Mouse (Mus musculus) lung, postnatal 36 days (tissue): Measurements from ENCODE around the gene Bptf.
"Not testable (repeated sequence)": the region's sequence is repeated elsewhere in the genome, so short reads cannot be mapped to it uniquely, and the experiment has no call there.

Source experiments
- DNase-seq: peaks from one replicate; pipeline ENCODE4 v3.0.0; 2022; ENCODE audit warnings: mixed read lengths

Gene Bptf

DNA sequence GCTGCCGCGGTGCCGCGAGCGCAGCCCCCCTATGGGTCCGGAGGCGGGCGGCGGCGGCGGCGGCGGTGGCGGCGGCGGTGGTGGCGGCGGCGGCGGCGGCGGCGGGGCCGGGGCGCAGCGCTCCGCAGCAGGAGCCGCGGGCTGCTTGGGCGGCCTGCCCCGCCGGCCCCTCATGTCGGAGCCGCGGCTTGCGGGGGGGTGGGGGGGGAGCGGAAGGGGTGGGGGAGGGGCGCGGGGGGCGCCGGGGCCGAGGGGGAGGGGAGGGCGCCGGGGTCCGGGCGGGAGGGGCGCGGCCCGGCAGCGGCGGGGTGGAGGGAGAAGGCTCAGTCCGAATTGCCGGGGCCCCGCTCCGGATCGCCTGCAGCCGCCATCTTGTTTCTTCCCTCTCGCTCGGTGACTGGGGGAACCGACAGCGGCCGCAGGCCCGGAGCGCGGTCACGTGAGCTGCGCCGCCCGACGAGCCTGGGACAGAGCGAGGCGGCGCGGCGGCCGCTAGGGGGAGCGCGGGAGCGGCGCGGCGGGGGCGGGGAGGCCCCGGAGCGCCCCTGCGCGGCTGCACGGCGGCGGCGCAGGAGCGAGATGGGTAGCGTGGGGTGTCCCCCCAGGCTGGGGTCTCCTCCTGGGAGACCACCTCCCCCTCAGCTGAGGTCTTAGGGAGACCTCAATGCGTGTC lies at the start of gene Bptf:
Gene Bptf, minus strand, starts transcription at position 379 of the 673 bp plus-strand sequence.
- peak; percentile 92 for DNase-seq

DNA sequence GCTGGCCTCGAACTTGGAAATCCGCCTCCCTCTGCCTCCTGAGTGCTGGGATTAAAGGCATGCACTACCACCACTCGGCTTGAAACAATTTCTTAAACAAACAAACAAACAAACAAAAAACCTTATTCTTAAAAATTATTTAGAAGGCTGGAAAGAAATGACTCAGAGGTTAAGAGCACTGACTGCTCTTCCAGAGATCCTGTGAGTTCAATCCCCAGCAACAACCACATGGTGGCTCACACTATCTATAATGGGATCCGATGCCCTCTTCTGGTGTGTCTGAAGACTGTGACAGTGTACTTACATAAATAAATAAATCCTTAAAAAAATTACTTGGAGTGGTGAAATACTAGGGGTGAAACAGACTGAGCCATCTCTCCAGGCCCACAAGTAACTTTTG lies 29.3 kb upstream of the Bptf start:
- no peak for DNase-seq

DNA sequence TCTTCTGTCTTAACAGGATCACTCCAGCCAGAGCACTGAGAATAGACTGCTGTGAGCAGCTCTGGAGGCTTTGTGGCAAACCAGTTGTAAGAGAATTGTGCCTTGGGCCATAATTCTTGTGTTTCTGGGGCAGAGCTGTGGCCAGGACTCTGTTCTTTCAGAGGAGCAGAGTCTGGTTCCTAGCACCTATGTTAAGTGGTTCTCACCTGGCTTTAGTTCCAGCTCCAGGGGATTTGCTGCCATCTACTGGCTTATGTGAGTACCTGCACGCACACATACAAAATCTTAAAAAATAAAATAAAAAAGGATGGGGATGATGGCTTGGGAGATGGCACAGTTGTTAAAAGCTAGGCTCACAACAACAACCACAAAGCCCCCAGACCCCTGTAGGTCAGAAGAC lies 27.1 kb upstream of the Bptf start:
- DNase-seq = no peak

DNA sequence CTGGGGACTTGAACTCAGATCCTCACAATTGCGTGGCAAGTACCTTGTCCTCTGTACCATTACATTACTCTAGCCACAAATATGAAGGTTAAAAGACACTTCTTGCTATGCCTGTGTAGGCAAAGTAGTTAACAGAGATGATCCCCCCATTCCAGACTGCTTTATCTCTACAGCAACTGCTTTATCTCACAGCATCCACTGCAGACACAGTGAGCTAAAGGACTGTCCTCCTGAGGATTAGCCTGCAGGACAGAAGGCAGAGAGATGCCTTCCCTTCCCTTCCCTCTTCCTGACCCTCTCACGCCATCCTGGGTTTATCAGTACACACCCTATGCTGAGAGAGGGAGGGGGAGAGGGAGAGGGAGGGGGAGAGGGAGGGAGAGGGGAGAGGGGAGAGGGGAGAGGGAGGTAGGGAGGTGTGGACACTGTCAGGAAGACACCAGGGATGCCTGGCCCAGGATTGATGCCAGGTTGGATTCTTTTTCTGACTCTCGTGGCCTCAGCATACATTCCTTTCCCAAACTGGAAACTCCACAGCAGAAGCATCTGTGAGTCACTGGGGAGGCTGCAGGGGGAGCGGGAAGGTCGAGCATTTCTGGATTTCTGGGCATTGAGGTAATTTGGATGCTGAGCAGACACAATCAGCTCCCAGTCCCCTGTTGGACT lies 25.2 kb upstream of the Bptf start:
- peak; percentile 9 for DNase-seq

DNA sequence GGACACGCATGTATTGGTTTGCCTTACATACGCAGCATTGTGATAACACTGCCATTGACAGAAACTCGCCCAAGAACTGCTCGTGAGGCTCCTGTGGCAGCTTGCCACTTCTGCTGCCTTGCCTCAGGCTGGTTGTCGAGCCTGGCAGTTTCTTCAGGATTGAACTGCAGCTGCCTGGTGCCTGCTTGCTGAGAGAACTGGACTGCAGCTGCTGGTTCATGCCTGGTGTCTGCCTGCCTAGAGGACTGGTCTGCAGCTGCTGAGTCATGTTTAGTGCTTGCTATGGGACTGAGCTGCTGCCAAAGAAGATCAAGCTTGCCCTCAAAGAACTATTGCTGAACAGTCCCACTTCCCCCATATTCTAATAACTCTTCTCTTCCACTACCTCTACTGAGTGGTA lies 23.4 kb upstream of the Bptf start:
- DNase-seq = no peak

DNA sequence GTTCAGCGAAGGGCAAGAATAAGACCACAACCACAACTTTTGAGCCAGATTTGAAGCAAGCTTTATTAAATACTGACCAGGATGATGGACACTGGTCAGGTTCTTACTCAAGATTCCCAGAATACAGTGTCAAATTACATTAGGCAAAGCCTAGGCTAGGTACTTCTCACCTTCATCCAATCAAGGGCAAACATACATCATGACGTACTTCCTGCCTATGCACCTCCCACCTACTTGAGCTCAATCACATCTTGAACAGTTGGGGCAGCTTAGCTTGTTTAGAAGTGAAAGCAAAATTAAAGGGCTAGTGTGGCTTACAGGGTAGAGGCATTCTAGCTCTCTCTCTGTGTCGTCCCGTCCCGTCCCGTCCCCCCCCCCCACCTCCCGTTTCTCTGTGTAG lies 22.5 kb upstream of the Bptf start:
- peak; percentile 10 for DNase-seq

DNA sequence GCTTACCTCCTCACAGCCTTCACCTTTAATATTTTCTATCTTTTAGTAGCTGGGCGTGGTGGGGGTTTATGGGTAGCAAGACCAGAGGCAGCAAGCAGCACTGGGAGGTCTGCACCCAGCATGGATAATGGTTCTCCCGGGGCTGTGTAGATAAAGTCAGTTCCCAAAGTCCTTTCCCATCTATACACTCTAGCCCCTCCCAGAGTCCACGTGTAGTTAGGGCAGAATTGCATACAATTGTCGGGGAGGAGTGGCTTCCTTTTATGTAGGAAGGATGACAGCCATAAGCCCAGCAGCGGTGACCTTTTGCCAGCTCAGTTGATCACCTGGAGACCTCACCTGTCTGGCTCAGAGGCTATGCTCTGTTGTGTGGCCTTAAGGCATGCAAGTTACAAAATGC lies 21.7 kb upstream of the Bptf start:
- DNase-seq = no peak

DNA sequence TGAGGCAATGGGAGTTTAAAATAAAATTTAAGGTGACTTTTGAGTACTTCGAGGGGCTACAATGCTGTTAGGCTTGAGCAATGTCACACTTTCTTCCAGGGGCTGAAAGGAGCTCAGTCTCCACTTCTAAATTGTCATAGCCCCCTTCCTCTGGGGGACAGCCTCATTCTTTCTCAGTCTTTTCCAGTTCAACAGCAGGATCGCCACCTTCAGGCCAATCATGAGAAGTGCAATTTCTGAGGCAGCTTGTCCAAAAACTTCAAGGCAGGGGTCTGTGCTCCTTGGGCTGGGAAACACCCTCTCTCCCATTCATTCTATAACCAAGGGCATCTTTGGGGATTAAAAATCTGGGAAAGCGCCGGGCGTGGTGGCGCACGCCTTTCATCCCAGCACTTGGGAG lies 19.9 kb upstream of the Bptf start:
- peak; percentile 33 for DNase-seq

DNA sequence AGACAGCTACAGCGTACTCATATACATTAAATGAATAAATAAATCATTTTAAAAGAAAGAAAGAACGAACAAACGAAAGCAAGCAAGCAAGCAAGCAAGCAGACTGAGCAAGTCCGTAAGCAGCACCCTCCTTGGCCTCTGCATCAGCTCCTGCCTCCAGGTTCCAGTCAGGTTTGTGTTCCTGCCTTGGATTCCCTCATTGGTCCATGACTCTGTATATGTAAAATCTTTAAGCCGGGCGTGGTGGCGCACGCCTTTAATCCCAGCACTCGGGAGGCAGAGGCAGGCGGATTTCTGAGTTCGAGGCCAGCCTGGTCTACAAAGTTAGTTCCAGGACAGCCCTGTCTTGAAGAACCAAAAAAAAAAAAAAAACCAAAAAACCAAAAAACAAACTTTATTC lies 12.0 kb upstream of the Bptf start:
- DNase-seq = not testable (repeated sequence)

DNA sequence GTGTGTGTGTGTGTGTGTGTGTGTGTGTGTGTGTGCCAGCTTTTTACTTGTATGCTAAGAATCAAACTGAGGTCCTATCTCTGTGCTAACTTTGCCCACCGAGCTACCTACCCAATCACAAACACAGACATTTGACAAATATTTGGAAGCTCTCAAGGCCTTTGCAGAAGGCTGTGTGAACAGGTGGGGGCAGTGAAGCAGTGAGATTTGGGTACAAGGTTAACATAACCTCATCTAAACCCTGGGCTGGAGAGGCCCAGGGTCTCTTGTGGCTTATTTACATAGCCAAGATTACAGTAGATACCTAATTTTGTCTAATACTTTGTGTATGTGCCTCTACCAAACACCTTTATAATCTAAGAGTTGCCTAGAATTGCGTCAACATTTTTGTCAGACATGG lies 10.5 kb upstream of the Bptf start:
- no peak for DNase-seq

DNA sequence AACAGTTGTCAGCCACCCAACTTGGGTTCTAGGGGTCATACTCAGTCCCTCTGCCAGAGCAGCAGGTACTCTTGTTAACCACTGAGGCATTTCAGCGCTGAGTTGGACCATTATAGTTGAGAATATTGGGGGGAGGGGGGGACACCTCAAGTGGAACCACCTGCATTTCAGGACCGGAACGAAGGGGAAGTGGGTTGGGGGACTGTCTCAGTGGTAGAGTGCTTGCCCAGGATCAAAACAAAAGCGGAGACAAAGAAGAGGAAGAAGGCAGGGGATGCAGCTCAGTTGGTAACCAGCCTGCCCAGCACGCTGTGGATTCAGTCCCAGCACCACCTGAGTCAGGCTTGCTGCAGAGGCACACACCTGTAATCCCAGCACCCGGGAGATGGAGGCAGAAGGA lies 8.8 kb upstream of the Bptf start:
- peak; percentile 16 for DNase-seq

DNA sequence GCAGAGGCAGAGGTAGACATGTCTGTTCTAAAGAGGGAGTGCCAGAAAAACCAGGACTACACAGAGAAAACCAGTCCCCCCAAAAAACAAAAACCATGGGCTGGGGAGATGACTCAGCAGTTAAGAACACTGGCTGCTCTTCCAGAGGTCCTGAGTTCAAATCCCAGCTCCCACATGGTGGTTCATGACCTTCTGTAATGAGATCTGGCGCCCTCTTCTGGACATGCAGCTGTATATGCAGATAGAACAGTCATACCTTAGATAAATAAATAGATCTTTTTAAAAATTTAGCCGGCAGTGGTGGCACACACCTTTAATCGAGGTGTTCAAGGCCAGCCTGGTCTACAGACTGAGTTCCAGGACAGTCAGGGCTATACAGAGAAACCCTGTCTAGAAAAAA lies 6.7 kb upstream of the Bptf start:
- DNase-seq = peak; percentile 51

DNA sequence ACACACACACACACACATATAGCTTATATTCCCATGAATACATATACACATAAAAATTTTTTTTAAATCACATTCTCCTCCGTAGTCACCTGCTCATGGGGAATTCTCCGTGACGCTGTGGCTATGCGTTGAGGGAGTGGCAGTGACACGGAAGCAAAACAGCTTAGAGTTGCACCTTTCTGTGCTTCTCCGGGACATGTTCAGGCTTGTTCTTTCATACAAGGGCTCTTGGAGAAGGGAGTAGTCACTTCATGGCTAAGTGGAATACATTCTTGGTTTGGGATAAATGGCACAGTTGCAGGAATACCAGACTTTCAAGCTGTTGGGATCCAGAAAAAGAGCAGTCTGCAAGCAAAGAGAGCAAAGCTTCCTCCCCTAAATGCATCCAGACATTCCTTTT lies 5.7 kb upstream of the Bptf start:
- peak; percentile 41 for DNase-seq

DNA sequence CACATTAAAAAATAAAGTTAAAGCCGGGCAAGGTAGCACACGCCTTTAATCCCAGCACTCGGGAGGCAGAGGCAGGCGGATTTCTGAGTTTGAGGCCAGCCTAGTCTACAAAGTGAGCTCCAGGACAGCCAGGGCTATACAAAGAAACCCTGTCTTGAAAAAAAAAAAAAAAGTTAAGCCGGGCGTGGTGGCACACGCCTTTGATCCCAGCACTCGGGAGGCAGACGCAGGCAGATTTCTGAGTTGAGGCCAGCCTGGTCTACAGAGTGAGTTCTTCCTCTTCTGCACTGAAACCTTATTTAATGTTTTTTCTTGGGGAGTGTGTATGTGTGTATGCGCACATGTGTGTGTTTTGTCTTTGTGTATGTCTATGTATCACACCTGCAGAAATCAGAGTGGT lies 4.5 kb upstream of the Bptf start:
- DNase-seq = not testable (repeated sequence)

DNA sequence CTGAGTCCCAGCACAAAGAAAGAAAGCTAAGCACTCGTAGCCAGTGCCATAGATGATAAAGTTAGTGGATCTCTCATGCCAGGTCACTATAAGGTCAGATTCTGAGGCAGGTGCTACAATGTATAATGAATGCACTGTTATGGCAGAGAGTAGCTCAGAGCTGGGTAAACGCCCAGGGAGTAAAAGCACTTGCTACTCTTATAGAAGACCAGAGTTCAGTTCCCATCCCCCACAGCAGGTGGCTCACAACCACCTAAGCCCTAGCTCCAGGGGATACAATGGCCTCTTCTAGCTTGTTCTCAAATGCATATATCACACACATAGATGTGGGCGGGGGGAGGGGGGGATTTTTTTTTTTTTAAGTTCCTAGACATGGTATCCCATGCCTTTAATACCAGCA lies 3.8 kb upstream of the Bptf start:
- DNase-seq = no peak

DNA sequence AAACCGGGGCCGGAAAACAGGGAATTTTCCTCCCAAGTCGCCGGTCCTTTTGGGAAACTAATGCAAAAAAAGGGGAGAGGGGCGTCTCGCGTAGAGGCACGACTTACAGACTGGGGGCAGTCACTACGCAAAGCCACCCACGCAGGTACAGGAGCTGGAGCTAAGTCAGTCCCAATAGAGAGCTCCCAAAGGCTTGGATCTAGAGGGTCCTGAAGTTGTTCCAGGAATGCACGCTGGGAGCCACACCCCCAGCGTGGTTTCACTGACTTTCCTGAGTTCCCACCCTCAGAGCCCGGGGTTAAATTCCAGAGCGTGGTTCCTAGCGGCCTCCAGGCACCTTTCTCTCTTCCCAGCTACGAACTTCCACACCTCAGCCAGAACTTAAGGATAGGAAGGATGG lies 499 bp upstream of the Bptf start:
- no peak for DNase-seq

DNA sequence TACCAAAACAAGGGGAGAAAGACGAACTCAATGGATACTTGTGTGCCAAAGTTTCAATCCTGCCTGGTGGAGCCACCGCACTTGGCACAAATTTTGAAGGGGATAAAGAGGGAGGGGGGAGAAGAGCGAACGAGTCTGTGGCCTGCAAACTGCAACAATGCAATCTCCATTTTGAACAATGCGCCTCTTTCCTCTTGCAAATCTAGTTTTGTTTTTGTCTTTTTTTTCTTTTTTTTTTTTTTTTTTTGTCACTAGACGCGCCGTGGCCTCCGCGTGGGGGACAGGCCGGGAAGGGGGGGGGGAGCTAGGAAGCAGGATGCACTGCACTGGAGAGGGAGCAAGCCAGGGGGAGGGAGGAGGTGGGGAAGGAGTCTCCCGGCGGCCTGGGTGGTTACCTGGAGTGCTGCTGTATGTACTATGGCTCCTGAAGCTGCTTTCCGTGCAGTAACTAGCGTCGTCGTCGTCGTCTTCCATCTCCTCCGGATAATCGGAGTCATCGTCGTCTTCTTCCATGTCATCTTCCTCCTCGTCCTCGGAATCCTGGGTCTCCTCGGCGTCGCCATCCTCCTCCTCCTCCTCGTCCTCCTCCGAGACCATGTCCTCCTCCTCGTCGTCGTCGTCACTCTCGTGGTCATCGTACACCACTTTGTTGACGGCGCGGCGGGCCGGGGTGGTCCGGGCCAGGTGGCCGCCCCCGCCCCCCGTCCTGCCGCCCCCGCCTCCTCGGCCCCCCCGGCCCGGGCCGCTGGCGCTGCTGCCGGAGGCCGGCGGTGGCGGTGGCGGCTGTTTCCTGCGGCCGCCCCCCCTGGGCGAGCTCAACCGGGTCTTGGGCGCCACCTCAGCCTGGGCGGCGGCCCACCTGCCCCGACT lies 813 bp downstream of the Bptf start:
- DNase-seq = peak; percentile 77

DNA sequence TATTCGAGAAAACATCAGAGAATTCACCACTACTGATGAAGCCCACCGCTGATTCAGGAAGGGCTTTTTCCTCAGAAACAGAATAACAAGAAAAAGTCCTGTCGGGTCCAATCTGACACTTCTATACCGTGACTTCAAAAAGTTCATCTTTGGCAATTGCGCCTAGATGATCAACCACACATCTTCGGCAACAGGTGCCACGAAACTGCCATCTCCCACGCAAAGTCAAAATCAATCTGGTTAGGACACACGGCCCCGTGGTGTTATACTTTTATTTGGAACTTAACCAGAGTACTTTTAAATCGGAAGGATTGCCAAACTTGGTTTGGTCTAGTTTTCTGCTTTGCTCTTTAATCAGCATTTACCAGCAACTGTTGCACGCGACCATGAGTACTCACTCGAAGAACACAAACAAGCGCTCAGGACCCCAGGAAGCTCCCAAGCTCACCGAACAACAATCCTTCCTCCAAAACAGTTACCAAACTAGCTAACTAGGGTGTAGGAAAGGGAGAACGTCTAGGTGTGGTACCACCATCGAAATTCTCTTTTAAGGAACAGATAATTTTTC lies 1.6 kb downstream of the Bptf start:
- no peak for DNase-seq

DNA sequence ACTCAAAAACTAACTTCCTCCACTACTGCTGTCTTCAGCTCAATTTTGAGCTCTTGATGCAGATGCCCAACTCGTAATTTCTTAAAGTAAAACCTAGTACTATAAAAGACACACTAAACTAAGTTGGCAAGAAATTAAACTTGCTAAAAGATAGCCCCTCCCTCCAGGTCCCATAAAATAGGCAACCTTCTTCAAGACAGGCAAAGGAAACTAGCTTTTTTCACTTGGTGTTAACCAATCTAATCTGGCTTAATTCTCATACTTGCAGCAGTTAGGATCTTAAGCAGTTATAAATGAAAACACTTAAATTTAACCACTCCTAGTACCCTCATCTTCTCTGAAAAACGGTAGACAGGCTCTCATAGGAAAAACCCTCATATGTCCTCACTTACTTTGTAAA lies 2.3 kb downstream of the Bptf start:
- no peak for DNase-seq

DNA sequence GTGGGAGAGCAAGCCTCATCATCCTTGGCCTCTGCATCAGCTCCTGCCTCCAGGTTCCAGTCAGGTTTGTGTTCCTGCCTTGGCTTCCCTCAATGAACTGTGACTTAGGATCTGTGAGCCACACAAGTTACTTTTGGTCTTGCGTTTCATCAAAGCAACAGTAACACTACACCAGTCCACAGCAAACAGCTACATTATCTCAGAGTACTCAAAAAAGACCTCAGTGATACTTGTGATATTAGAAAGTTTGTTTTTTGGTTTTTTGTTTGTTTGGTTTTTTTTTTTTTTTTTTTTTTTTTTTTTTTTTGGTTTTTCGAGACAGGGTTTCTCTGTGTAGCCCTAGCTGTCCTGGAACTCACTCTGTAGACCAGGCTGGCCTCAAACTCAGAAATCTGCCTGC lies 5.2 kb downstream of the Bptf start:
- not testable (repeated sequence) for DNase-seq

DNA sequence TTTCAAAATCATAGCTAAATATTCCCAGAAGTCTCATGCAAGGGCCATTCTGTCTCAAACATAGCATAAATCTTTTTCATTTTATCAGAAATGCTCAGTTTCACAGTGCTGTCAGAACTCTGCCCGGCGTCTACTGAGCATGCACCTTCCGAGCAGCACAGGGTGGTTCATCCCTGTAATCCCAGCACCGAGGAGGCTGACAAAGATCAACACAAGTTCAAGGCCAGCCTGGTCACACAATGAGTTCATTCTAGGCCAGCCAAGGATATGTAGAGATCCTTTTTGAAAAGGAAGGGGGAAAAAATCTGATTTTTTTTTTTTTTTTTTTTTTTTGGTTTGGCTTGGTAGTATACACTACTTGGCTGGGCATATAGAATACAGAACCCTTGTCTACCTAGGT lies 6.9 kb downstream of the Bptf start:
- DNase-seq = no peak

DNA sequence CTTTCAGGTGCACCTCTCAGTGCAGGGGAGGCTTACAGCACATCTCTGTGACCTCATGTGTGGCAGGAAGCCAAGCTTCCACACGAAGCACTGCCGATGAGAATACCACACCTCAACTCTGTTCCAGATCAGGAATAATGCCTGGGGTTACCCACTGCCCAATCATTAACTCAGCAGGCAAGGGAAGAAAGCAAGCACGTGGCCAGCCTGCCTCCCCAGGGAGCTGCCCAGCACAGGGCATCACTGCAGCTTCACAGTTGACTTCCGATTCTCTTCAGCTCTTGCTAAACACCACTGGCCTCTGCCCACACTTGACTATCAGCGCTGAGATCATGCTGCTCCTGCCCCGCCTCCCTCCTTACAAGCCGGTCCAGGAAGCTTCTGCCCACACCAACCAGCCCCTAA lies 7.6 kb downstream of the Bptf start:
- peak; percentile 87 for DNase-seq

DNA sequence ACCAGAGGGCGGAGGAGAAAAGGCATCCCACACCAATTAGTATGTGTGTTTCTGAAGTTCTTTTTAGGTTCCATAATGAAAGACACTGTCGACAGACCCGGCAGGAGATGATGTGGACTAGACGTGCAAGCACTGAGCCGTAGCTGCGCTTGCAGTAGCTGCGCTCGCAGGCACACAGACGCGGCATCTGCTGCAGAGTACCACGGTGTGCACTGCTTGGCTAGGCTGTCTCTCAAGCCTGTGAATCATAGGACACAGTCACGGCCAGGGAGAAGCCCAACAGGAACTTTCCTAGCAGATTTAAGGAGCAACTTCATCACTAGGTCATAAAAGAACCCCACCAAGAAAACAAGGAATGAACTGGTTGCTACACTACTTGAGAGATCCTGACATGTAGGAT lies 14.1 kb downstream of the Bptf start:
- no peak for DNase-seq
